Mouse (Mus musculus) midbrain, embryonic 15.5 days (tissue): ENCODE results near the gene Hnrnpa1. TPM values are rescaled to one million over a fixed set of nuclear protein-coding genes. Genes with fewer than 3 reads are reported as not detected.

Source experiments
- ATAC-seq: fragments of 200-750 bp; cut with Nextera tagmentation; replicated peaks from 2 replicates; pipeline ENCODE4 v1.8.0; 2017; ENCODE audit warnings: moderate TSS enrichment
- H3K27ac ChIP-seq: fragments of 300-500 bp; sonication (generic); 2 replicates; pipeline ENCODE4 v1.5.1; 2015; ENCODE audit warnings: mild to moderate bottlenecking, inconsistent platforms
- H3K27me3 ChIP-seq: fragments of 300-500 bp; sonication (generic); replicated peaks from 2 replicates; pipeline ENCODE4 v1.6.1; 2015; ENCODE audit warnings: inconsistent platforms
- H3K36me3 ChIP-seq: fragments of 300-500 bp; sonication (generic); replicated peaks from 2 replicates; pipeline ENCODE4 v1.6.1; 2015; ENCODE audit warnings: inconsistent platforms
- H3K4me1 ChIP-seq: fragments of 300-500 bp; sonication (generic); 2 replicates; pipeline ENCODE4 v1.6.1; 2015; ENCODE audit warnings: inconsistent platforms
- H3K4me2 ChIP-seq: fragments of 300-500 bp; sonication (generic); 2 replicates; pipeline ENCODE4 v1.6.1; 2015; ENCODE audit warnings: inconsistent platforms, mild to moderate bottlenecking, moderate library complexity
- H3K4me3 ChIP-seq: fragments of 300-500 bp; sonication (generic); 2 replicates; pipeline ENCODE4 v1.5.1; 2015; ENCODE audit warnings: mild to moderate bottlenecking, inconsistent platforms
- H3K9ac ChIP-seq: fragments of 300-500 bp; sonication (generic); 2 replicates; pipeline ENCODE4 v1.6.1; 2015; ENCODE audit warnings: mild to moderate bottlenecking, inconsistent platforms
- H3K9me3 ChIP-seq: fragments of 300-500 bp; sonication (generic); 2 replicates; pipeline ENCODE4 v1.6.1; 2016; ENCODE audit warnings: inconsistent platforms
- WGBS: fragments of 180-500 bp; shearing (Covaris S2); methylation state at CpG from one replicate; pipeline ENCODE4 v1.1.7; 2015; ENCODE audit warnings: mixed read lengths; 5-methylcytosine and 5-hydroxymethylcytosine counted together
- polyA plus RNA-seq: library from polyadenylated mRNA; unstranded; fragments of >200 nt; fragmentation: Nextera tagmentation; extraction: Ambion mirVana; gene quantifications from 2 replicates; pipeline ENCODE4 v1.2.1, GENCODE M21; 2015

Hnrnpa1 gene
- 669 and 721 TPM in 2 replicates for polyA plus RNA-seq

DNA sequence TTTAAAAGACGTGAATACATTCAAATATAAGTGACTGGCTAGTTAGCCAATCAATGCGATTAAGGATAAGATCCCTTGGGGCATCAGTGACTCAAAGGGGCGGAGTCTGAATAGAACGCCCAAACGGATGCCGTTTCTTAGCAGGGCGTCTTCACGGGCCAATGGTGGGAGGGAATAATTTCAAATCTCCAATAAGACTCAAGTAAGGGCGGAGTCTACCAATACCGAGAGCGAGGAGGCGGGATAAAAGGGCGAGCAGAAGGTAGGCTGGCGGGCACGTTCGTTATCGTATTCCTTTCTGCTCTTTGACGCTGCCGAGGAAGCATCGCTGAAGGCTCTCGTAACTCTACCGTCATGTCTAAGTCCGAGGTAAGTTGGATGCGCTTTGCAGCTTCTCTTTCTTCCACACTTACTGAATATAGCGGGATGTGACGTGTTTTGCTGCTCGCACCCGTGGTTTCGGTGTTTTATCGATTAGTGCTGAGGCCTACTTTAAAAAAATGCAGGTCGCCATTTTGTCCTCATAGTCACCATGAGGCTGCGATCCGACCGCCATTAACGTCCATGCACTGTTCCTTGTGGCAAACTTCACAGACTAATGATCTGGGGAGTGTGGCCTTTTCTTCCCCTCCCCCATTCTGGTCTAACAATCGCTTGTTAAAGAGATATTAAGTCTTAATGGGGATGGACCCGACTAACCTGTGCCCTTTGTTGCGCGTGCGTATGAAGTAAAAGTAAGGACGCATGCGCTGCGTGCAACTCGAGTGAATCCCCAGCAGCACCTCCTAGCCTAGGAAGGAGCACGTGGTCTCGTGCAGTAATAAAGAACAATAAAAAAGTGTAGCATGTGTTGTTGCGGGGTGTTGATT is at the start of gene Hnrnpa1:
TSS of gene Hnrnpa1 (plus strand) at position 273 of the 869 bp plus-strand sequence.
- H3K27ac ChIP-seq: peak within 1 kb of the TSS; percentile 93
- no peaks in the 10 kb centered on the region for H3K27me3 ChIP-seq
- H3K9ac ChIP-seq: peak within 1 kb of the TSS; percentile 64
- ATAC-seq: peak; percentile 95
- H3K36me3 ChIP-seq: peaks cover 23% of the 10 kb centered on the region
- H3K4me2 ChIP-seq: peak within 1 kb of the TSS; percentile 76
- H3K9me3 ChIP-seq: no peaks in the 10 kb centered on the region
- peak within 1 kb of the TSS; percentile 59 for H3K4me3 ChIP-seq
- peaks cover 46% of the 10 kb centered on the region for H3K4me1 ChIP-seq
- WGBS: under 1% methylated on average over 47 of the region's 47 CpGs

DNA sequence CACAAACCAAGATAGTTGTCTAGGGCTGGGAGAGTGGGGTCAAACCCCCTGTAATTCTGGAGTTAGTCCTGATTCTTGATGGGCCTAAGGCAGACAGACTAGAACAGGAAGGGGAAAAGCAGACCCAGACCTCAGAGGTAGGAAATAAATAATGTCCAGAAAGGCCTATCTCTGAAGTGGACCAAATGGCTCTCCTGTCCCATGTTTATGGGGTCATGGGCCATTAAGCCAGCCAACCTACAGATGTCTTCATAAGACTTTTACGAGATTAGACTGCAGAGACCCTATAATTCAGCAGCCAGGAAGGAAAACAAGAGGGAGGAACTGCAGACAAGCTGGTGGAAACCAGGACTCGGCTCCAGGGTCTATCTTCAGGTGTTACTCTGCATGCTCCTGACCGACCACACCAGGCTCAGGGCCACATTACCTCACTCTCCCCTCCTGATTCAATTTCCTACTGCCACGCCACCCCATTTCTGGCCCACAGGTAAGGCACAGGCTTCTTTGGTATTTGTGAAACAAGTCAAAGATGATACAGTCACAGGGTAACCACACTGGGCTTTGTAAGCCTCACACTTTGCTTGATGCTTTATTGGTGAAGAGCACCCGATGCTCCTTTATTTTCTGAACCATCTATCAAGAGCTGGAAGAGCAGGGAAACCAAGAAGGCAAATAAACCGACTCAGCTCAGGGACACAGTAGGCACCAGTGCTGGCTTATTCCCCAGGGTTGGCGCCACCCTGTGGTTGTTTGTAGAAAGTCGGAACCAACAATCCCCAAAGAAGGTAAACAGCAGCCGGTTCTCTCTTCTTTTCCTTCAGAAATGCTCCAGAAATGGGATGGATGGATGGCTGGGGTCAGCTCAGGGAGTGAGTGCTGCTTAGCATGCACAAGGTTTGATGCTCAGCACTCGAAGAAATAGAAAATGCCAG is 49.4 kb upstream of the Hnrnpa1 start:
- Histone ChIP-seq H3K36me3 (peaks cover 10% of the 10 kb centered on the region; the same call in 1 of the 2 replicates), H3K4me1 (no peaks in the 10 kb centered on the region), H3K27me3 (no peaks in the 10 kb centered on the region), H3K9ac (no peak overlapping the region), H3K4me2 (no peak overlapping the region), H3K4me3 (no peak overlapping the region), H3K27ac (no peak overlapping the region), H3K9me3 (no peaks in the 10 kb centered on the region)
- 66% methylated on average over 10 of the region's 10 CpGs for WGBS
- ATAC-seq: no peak

GRCm38 (mm10) chr15:103193606-103194005 is 46.6 kb upstream of the Hnrnpa1 start:
- H3K36me3 ChIP-seq: peaks cover 17% of the 10 kb centered on the region; the same call in 1 of the 2 replicates
- H3K9me3 ChIP-seq: no peaks in the 10 kb centered on the region
- no peak overlapping the region for H3K27ac ChIP-seq
- H3K4me1 ChIP-seq: no peaks in the 10 kb centered on the region
- no peaks in the 10 kb centered on the region for H3K27me3 ChIP-seq
- H3K9ac ChIP-seq: no peak overlapping the region
- H3K4me2 ChIP-seq: no peak overlapping the region
- no peak for ATAC-seq
- no peak overlapping the region for H3K4me3 ChIP-seq
- WGBS: 88% methylated on average over 2 of the region's 2 CpGs

DNA sequence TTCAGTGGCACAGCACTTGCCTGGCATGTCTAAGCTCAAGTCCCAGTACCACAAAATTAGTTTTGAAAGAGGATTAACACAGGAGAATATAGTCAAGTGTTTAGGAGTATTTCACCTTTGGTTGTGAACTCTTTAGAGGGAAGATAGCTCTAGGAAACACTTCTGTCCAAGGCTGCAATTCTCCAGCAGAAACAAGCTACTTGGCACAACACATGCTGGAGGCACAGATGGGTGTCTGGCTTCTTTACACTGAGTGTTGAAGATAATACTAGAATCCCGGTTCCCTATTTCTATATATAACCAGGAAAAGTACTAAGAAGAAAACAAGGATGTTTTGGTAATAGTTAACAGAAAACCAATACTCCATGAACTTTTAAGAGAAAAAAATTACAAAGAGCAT is 43.4 kb upstream of the Hnrnpa1 start:
- no peak for ATAC-seq
- no peaks in the 10 kb centered on the region for H3K27me3 ChIP-seq
- no peak overlapping the region for H3K4me3 ChIP-seq
- peaks cover 31% of the 10 kb centered on the region for H3K36me3 ChIP-seq
- no peak overlapping the region for H3K27ac ChIP-seq
- H3K9me3 ChIP-seq: no peaks in the 10 kb centered on the region
- no peaks in the 10 kb centered on the region for H3K4me1 ChIP-seq
- WGBS: 83% methylated on average over 1 of the region's 1 CpGs
- H3K4me2 ChIP-seq: no peak overlapping the region
- no peak overlapping the region for H3K9ac ChIP-seq

- no peak overlapping the region for H3K27ac ChIP-seq
- H3K4me1 ChIP-seq: no peaks in the 10 kb centered on the region
- ATAC-seq: no peak
- H3K4me3 ChIP-seq: no peak overlapping the region
- no peak overlapping the region for H3K9ac ChIP-seq
- no peaks in the 10 kb centered on the region for H3K27me3 ChIP-seq
- H3K4me2 ChIP-seq: no peak overlapping the region
- peaks cover 29% of the 10 kb centered on the region for H3K36me3 ChIP-seq
- H3K9me3 ChIP-seq: no peaks in the 10 kb centered on the region
- 83% methylated on average over 4 of the region's 4 CpGs for WGBS
Observed at GRCm38 (mm10) chr15:103197785-103198184, 42.4 kb upstream of the Hnrnpa1 start.

DNA sequence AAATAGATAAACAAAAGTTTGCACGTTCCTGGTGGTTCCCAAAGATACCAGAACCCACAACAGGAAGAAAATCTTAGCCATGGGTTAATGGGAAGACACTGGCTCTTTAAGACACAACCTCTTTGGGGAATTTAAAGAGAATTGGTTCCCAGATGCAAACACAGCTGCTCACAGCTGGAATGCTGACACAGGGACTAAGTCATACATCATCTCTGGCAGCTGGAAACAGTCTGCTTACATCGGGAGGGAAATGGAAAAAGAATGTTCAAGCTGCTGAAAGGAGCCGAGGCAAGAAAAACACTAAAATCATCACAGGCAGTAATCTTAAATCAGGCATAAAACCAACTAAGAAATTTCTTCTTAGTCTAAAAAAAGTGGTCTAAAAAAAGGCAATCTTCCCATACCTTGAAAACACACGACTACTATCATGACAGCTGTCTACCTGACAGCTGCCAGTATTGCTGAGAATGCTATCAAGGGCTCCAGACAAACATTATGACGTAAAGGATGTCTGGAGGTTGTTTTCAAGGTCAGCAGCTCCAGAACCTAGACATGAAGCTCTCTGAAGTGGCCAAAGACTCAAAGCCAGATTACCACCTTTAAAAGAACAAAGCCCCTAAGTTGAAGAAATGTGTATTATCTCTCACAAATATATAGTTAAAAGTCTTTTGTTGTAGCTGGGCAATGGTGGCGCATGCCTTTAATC is 38.0 kb upstream of the Hnrnpa1 start:
- H3K27me3 ChIP-seq: no peaks in the 10 kb centered on the region
- ATAC-seq: no peak
- no peak overlapping the region for H3K4me3 ChIP-seq
- H3K9ac ChIP-seq: no peak overlapping the region
- H3K27ac ChIP-seq: no peak overlapping the region
- H3K36me3 ChIP-seq: peaks cover 29% of the 10 kb centered on the region
- no peaks in the 10 kb centered on the region for H3K4me1 ChIP-seq
- H3K4me2 ChIP-seq: no peak overlapping the region
- no peaks in the 10 kb centered on the region for H3K9me3 ChIP-seq
- WGBS: 72% methylated on average over 6 of the region's 6 CpGs

- Histone ChIP-seq H3K9ac (no peak overlapping the region), H3K27me3 (no peaks in the 10 kb centered on the region), H3K4me3 (no peak overlapping the region), H3K36me3 (peaks cover 21% of the 10 kb centered on the region; the same call in 1 of the 2 replicates), H3K27ac (0 out of 2 replicates have a peak overlapping the region, but pooled peaks have one; percentile 29), H3K9me3 (no peaks in the 10 kb centered on the region), H3K4me1 (no peaks in the 10 kb centered on the region), H3K4me2 (no peak overlapping the region)
- no peak for ATAC-seq
- WGBS: 60% methylated on average over 2 of the region's 2 CpGs
Observed at GRCm38 (mm10) chr15:103205156-103205555, 35.1 kb upstream of the Hnrnpa1 start.

GRCm38 (mm10) chr15:103214149-103214548 is 26.1 kb upstream of the Hnrnpa1 start:
- Histone ChIP-seq H3K9me3 (no peaks in the 10 kb centered on the region), H3K27ac (peak overlapping the region; percentile 68), H3K36me3 (peaks cover 4% of the 10 kb centered on the region; the same call in 1 of the 2 replicates), H3K27me3 (no peaks in the 10 kb centered on the region), H3K4me1 (peaks cover 43% of the 10 kb centered on the region), H3K4me2 (peak overlapping the region; percentile 40), H3K9ac (peak overlapping the region; percentile 21; the same call in 1 of the 2 replicates), H3K4me3 (peak overlapping the region; percentile 23)
- 10% methylated on average over 2 of the region's 2 CpGs for WGBS
- ATAC-seq: no peak; the same call in 1 of the 2 replicates

GRCm38 (mm10) chr15:103214971-103215907 is 25.0 kb upstream of the Hnrnpa1 start:
- Histone ChIP-seq H3K9me3 (no peaks in the 10 kb centered on the region), H3K27me3 (no peaks in the 10 kb centered on the region), H3K36me3 (peaks cover 4% of the 10 kb centered on the region; the same call in 1 of the 2 replicates), H3K4me1 (peaks cover 43% of the 10 kb centered on the region), H3K9ac (peak overlapping the region; percentile 12; the same call in 1 of the 2 replicates), H3K4me3 (peak overlapping the region; percentile 40), H3K4me2 (peak overlapping the region; percentile 48), H3K27ac (peak overlapping the region; percentile 85)
- WGBS: 1% methylated on average over 15 of the region's 15 CpGs
- ATAC-seq: peak; percentile 95

DNA sequence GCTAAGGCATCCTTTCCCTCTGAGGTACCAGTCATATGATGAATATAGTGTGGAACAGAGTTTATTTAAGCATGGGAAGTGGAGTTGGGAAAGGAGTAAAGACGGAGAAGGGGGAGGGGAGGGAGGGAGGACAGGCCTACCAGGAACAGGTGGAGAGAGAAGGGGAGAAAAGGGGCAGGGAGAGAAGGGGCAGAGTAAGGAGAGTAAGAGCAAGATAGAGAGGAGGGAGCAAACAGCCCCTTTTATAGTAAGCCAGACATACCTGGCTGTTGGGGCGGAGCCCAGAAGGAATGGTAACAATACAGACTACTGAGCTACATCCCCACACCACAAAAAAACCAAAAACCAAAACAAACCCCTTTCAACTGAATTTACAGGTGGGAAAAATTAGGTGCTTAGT is 24.2 kb upstream of the Hnrnpa1 start:
- WGBS: 19% methylated on average over 2 of the region's 2 CpGs
- H3K4me1 ChIP-seq: peaks cover 48% of the 10 kb centered on the region
- no peaks in the 10 kb centered on the region; the same call in 1 of the 2 replicates for H3K36me3 ChIP-seq
- H3K4me2 ChIP-seq: peak overlapping the region; percentile 48
- peak overlapping the region; percentile 85 for H3K27ac ChIP-seq
- H3K9me3 ChIP-seq: no peaks in the 10 kb centered on the region
- no peak for ATAC-seq
- H3K4me3 ChIP-seq: no peak overlapping the region
- H3K27me3 ChIP-seq: no peaks in the 10 kb centered on the region
- no peak overlapping the region for H3K9ac ChIP-seq

DNA sequence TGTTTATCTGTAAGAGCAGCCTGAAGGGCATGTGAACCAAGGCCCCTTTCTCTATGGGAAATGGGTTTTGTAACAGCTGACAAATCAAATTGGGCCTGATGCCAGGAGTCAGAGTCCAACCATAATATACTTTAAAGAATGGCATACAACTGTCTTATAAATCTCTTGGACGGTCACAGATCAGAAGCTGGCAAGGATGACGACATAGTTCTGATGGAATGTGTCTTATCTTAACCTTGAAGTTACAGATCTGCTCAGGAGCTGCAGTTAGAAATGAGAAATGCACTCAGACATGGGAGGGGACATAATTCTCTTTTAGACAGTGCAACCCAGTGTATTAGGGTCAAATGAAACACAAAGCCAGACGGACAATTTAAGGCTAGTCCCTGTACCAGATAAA is 19.4 kb upstream of the Hnrnpa1 start:
- no peak overlapping the region; the same call in 1 of the 2 replicates for H3K27ac ChIP-seq
- peaks cover 16% of the 10 kb centered on the region for H3K4me1 ChIP-seq
- H3K4me2 ChIP-seq: no peak overlapping the region
- H3K27me3 ChIP-seq: no peaks in the 10 kb centered on the region
- H3K9ac ChIP-seq: no peak overlapping the region
- H3K9me3 ChIP-seq: no peaks in the 10 kb centered on the region
- WGBS: 38% methylated on average over 3 of the region's 3 CpGs
- ATAC-seq: no peak
- H3K36me3 ChIP-seq: no peaks in the 10 kb centered on the region
- H3K4me3 ChIP-seq: no peak overlapping the region
